Mouse (Mus musculus): ENCODE data around the gene Fgf12.

- TF ChIP-seq CTCF (IDR thresholded peaks at IDR 0.05; ENCODE audit: low read depth) (no peak), EP300 (IDR thresholded peaks at IDR 0.05; ENCODE audit: low read depth) (no peak)
Observed at GRCm38 (mm10) chr16:28454821-28455220, 298.0 kb downstream of the Fgf12 start.

Measured in liver, embryonic 14.5 days (tissue).